Mouse (Mus musculus): Measurements from ENCODE around the gene Macf1.

DNA sequence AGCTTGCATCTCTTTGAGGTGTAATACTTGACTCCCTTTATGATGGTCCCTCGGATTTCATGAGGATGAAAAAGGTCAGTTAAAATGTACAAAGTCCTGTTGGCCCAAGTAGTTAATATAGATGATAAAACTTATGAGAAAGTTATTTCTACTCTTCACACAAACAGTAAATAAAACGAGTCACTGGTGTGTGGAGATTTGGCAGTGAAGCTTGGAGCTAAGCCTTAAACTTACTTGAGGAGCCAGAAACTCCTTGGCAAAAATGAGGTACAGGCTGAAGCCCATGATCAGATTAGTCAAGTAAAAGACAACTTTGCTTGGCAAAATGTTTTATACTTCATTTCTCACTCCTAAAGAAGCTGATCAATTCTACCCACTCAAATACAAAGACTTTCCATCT is 271.2 kb downstream of the Macf1 start:
- no peak for TF ChIP-seq CTCF (IDR thresholded peaks at IDR 0.05; ENCODE audit: extremely low read depth, insufficient read length, insufficient replicate concordance, low read depth, low read length)
- no peak for TF ChIP-seq POLR2A (IDR thresholded peaks at IDR 0.05; ENCODE audit: low read depth, low read length)
